In the genomic region with DNA sequence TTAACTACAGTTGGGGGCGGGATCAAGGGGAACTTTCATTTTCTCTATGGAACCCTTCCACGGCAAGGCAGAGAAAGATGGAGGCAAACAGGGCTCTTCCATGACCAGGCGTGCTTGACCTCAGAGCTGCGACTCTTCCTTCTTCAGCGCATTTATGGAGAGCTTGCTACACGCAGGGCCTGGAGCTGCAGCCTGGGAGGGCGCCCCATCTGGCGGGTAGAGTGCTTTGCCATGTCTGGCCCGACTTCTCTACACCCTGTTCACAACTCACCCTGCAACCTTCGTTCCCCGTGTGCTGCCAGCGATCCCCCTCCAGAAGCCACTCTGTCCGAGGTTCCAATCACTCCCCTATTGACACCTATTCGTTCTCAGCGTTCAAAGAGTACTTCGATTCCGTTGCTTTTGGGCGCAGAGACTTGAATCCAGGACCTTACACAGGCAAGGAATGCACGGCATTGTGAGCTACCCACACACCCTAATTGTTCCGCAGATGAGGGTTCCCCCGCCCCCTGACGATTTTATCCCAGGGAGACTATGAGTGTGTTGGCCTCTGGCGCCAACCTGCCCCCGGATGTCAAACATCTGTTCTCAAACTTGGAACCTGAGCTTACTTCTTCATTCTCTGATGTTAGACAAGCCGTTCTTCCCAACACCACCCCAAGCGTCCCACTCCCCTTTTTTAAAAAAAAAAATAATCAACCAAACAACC, we compare ENCODE assay signal across 8 mouse cellular contexts. TPM values are rescaled to one million over a fixed set of nuclear protein-coding genes. Genes with fewer than 3 reads are reported as not detected.
DNase-seq lines count a peak whose midpoint lies in the region; ATAC-seq lines count a peak whose summit lies in the region.

TSS of gene Cpt1a (plus strand) at position 74 of the 709 bp plus-strand sequence.

- peak; percentile 33 for DNase-seq in layer of hippocampus, adult 11-12 months (ENCODE audit: low spot score)
- DNase-seq in layer of hippocampus, adult 9-10 months (ENCODE audit: low spot score): no peak
- peak; percentile 35 to 52 for DNase-seq in cerebellum, postnatal 14 days
- peak; percentile 64 for DNase-seq in gastrocnemius, postnatal 25 days
- no peak for DNase-seq in left cerebral cortex, postnatal 36 days (ENCODE audit: low spot score in 2 of 2)
- peak; percentile 26 for DNase-seq in mesoderm, embryonic 11.5 days (ENCODE audit: low read depth, low spot score)
- DNase-seq in spleen, postnatal 14 days (ENCODE audit: low spot score in 2 of 2): peak; percentile 45 to 62

- intact Hi-C loops in left cerebral cortex, postnatal 36 days (cut with DNase I): loop anchor here (2.0 kb wide), 1 partner anchor 32 kb away; no protein-coding TSS in a partner anchor

- ATAC-seq in inflammation-experienced regulatory T-cells, adult 6 months: peak; percentile 39

RNA-seq across cellular contexts. Expression of gene Cpt1a, which starts in this region (rescaled TPM):
- 10 to 100 TPM; 13.8 to 14.3 TPM for total RNA-seq in gastrocnemius, postnatal 25 days (2021)
- 10 to 100 TPM; 19.7 to 29.2 (median 20.9) TPM for polyA plus RNA-seq in inflammation-experienced regulatory T-cells, adult 6 months (2017; shearing (Covaris generic))
- 10 to 100 TPM; 25.5 to 31.1 TPM for total RNA-seq in left cerebral cortex, postnatal 36 days (2021)

Comparison
In these comparisons a context has a peak if more than half of its experiments do, and no peak if none do; other contexts are left out.
1. DNase-seq: peak in layer of hippocampus, adult 11-12 months (single experiment), cerebellum, postnatal 14 days (2 of 2), gastrocnemius, postnatal 25 days (single experiment), mesoderm, embryonic 11.5 days (single experiment) and spleen, postnatal 14 days (2 of 2); none in layer of hippocampus, adult 9-10 months (single experiment) and left cerebral cortex, postnatal 36 days (0 of 2).